Comparison of ENCODE assay signal across 21 mouse cellular contexts in genomic region chr1:92035770-92036169, GRCm38 (mm10).
DNase-seq lines count a peak whose midpoint lies in the region; ATAC-seq and TF ChIP-seq lines count a peak whose summit lies in the region.
"Had no signal": no experiment of that assay in that cellular context is flagged by ENCODE, and none has a peak within 500 bp of the region (broad histone marks: within the 10 kb centered on the region; RNA-seq: fewer than 3 reads in every experiment).

No protein-coding gene starts in this region.

- no peak for ATAC-seq in forebrain, embryonic 14.5 days
- ATAC-seq in forebrain, embryonic 16.5 days: no peak
- no peak for ATAC-seq in hindbrain, postnatal 0 days
- ATAC-seq in neural tube, embryonic 11.5 days (ENCODE audit: insufficient read depth, low FRiP score, low TSS enrichment): no peak

- no peaks in the 10 kb centered on the region for H3K27me3 ChIP-seq in forebrain, embryonic 14.5 days (replicated peaks; ENCODE audit: control insufficient read depth, insufficient read depth, low read length)
- H3K27me3 ChIP-seq in forebrain, embryonic 16.5 days (replicated peaks; ENCODE audit: control insufficient read depth, insufficient read depth, low read length): no peaks in the 10 kb centered on the region
- no peaks in the 10 kb centered on the region for H3K27me3 ChIP-seq in hindbrain, embryonic 10.5 days (ENCODE audit: insufficient read depth, poor library complexity, severe bottlenecking)
- H3K27me3 ChIP-seq in hindbrain, postnatal 0 days (ENCODE audit: insufficient read depth, low read length): no peaks in the 10 kb centered on the region
- H3K27me3 ChIP-seq in neural tube, embryonic 11.5 days (ENCODE audit: control insufficient read depth, insufficient read depth, low read length): no peaks in the 10 kb centered on the region
- H3K27me3 ChIP-seq: hindbrain, embryonic 15.5 days; liver, embryonic 13.5 days; lung, embryonic 15.5 days had no signal

- H3K36me3 ChIP-seq in forebrain, embryonic 14.5 days (ENCODE audit: control insufficient read depth, insufficient read depth, low read length): no peaks in the 10 kb centered on the region
- no peaks in the 10 kb centered on the region for H3K36me3 ChIP-seq in forebrain, embryonic 16.5 days (ENCODE audit: control insufficient read depth, insufficient read depth)
- no peaks in the 10 kb centered on the region for H3K36me3 ChIP-seq in hindbrain, embryonic 10.5 days
- H3K36me3 ChIP-seq in hindbrain, postnatal 0 days (ENCODE audit: insufficient read depth, low read length): no peaks in the 10 kb centered on the region
- H3K36me3 ChIP-seq in neural tube, embryonic 11.5 days (ENCODE audit: control insufficient read depth, insufficient read depth, low read length): no peaks in the 10 kb centered on the region
- H3K36me3 ChIP-seq: hindbrain, embryonic 15.5 days; liver, embryonic 13.5 days; lung, embryonic 15.5 days had no signal

- no peak for TF ChIP-seq CTCF in hindbrain, postnatal 0 days (IDR thresholded peaks at IDR 0.05; ENCODE audit: low read depth)

- peak; percentile 35 for DNase-seq in forebrain, embryonic 14.5 days (ENCODE audit: low spot score)
- peak; percentile 11 for DNase-seq in hindbrain, embryonic 10.5 days (ENCODE audit: low spot score)
- DNase-seq in hindbrain, postnatal 0 days (ENCODE audit: low spot score): no peak
- peak; percentile 19 for DNase-seq in neural tube, embryonic 11.5 days (ENCODE audit: low spot score)
- no peak for DNase-seq in neural tube, embryonic 10.5 days (ENCODE audit: extremely low spot score, low spot score)
- DNase-seq in kidney, adult 11 months: no peak
- DNase-seq: adrenal gland, postnatal 14 days; B cell, adult 2 months; cerebellum, adult 18-20 months; cerebellum, postnatal 36 days; gastrocnemius, postnatal 10 days; kidney, adult 2 months; kidney, postnatal 14 days; left cerebral cortex, postnatal 4 days; liver, embryonic 13.5 days; spleen, adult 18-20 months; thymus, adult 18-20 months had no signal

- no peak overlapping the region for H3K4me2 ChIP-seq in forebrain, embryonic 14.5 days (ENCODE audit: low read length)
- H3K4me2 ChIP-seq in forebrain, embryonic 16.5 days (ENCODE audit: low read length): no peak overlapping the region
- H3K4me2 ChIP-seq in hindbrain, postnatal 0 days (ENCODE audit: low read depth, low read length): no peak overlapping the region
- H3K4me2 ChIP-seq in neural tube, embryonic 11.5 days (ENCODE audit: low read depth): no peak overlapping the region
- H3K4me2 ChIP-seq: hindbrain, embryonic 15.5 days; liver, embryonic 13.5 days; lung, embryonic 15.5 days had no signal

- 14% methylated on average over 6 of the region's 6 CpGs for WGBS in forebrain, embryonic 14.5 days
- 14% methylated on average over 6 of the region's 6 CpGs for WGBS in forebrain, embryonic 16.5 days
- WGBS in hindbrain, embryonic 10.5 days: 55% methylated on average over 6 of the region's 6 CpGs
- WGBS in hindbrain, postnatal 0 days: 42% methylated on average over 6 of the region's 6 CpGs
- 57% methylated on average over 6 of the region's 6 CpGs for WGBS in neural tube, embryonic 11.5 days

- H3K9me3 ChIP-seq in forebrain, embryonic 14.5 days (replicated peaks; ENCODE audit: control insufficient read depth, low read length): no peaks in the 10 kb centered on the region
- H3K9me3 ChIP-seq in forebrain, embryonic 16.5 days (ENCODE audit: control insufficient read depth, low read length): no peaks in the 10 kb centered on the region
- H3K9me3 ChIP-seq in hindbrain, embryonic 10.5 days: no peaks in the 10 kb centered on the region; the same call in 1 of the 2 replicates
- no peaks in the 10 kb centered on the region for H3K9me3 ChIP-seq in hindbrain, postnatal 0 days (ENCODE audit: low read length)
- H3K9me3 ChIP-seq in neural tube, embryonic 11.5 days (ENCODE audit: control insufficient read depth, low read length): no peaks in the 10 kb centered on the region
- H3K9me3 ChIP-seq: hindbrain, embryonic 15.5 days; liver, embryonic 13.5 days; lung, embryonic 15.5 days had no signal

- H3K27ac ChIP-seq in forebrain, embryonic 14.5 days (ENCODE audit: low read depth, low read length): no peak overlapping the region
- no peak overlapping the region for H3K27ac ChIP-seq in forebrain, embryonic 16.5 days (ENCODE audit: low read length)
- H3K27ac ChIP-seq in hindbrain, embryonic 10.5 days: 0 out of 2 replicates have a peak overlapping the region, but pooled peaks have one; percentile 35
- no peak overlapping the region for H3K27ac ChIP-seq in hindbrain, postnatal 0 days
- H3K27ac ChIP-seq in neural tube, embryonic 11.5 days (ENCODE audit: low read depth, low read length): no peak overlapping the region
- H3K27ac ChIP-seq: hindbrain, embryonic 15.5 days; liver, embryonic 13.5 days; lung, embryonic 15.5 days; macrophage had no signal

- H3K4me1 ChIP-seq in forebrain, embryonic 14.5 days (ENCODE audit: control insufficient read depth, insufficient read depth, low read length): peaks cover 5% of the 10 kb centered on the region; the same call in 1 of the 2 replicates
- H3K4me1 ChIP-seq in forebrain, embryonic 16.5 days (replicated peaks; ENCODE audit: control insufficient read depth, insufficient read depth, low read length): peaks cover 5% of the 10 kb centered on the region
- peaks cover 27% of the 10 kb centered on the region for H3K4me1 ChIP-seq in hindbrain, embryonic 10.5 days (replicated peaks)
- H3K4me1 ChIP-seq in hindbrain, postnatal 0 days (ENCODE audit: insufficient read depth, low read length): peaks cover 7% of the 10 kb centered on the region; the same call in 1 of the 2 replicates
- H3K4me1 ChIP-seq in neural tube, embryonic 11.5 days (ENCODE audit: control insufficient read depth, insufficient read depth, low read length): peaks cover 7% of the 10 kb centered on the region; the same call in 1 of the 2 replicates
- H3K4me1 ChIP-seq: liver, embryonic 13.5 days; lung, embryonic 15.5 days had no signal

- H3K9ac ChIP-seq in forebrain, embryonic 14.5 days (ENCODE audit: low read length): no peak overlapping the region
- H3K9ac ChIP-seq in forebrain, embryonic 16.5 days (replicated peaks; ENCODE audit: low read depth, low read length): no peak overlapping the region
- no peak overlapping the region for H3K9ac ChIP-seq in hindbrain, postnatal 0 days (replicated peaks; ENCODE audit: low read length)
- no peak overlapping the region for H3K9ac ChIP-seq in neural tube, embryonic 11.5 days (ENCODE audit: low read length)
- H3K9ac ChIP-seq: hindbrain, embryonic 15.5 days; liver, embryonic 13.5 days; lung, embryonic 15.5 days had no signal

- no peak overlapping the region for H3K4me3 ChIP-seq in forebrain, embryonic 14.5 days (ENCODE audit: low read depth, low read length)
- H3K4me3 ChIP-seq in forebrain, embryonic 16.5 days (replicated peaks; ENCODE audit: low read length): no peak overlapping the region
- H3K4me3 ChIP-seq in hindbrain, embryonic 10.5 days: no peak overlapping the region
- H3K4me3 ChIP-seq in hindbrain, postnatal 0 days (ENCODE audit: low read length): no peak overlapping the region
- no peak overlapping the region for H3K4me3 ChIP-seq in neural tube, embryonic 11.5 days (ENCODE audit: low read depth, low read length)
- H3K4me3 ChIP-seq: hindbrain, embryonic 15.5 days; liver, embryonic 13.5 days; lung, embryonic 15.5 days had no signal

Comparison
In these comparisons a context has a peak if more than half of its experiments do, and no peak if none do; other contexts are left out.
1. DNase-seq: peak in forebrain, embryonic 14.5 days (single experiment), hindbrain, embryonic 10.5 days (single experiment) and neural tube, embryonic 11.5 days (single experiment); none in hindbrain, postnatal 0 days (single experiment), neural tube, embryonic 10.5 days (single experiment) and kidney, adult 11 months (single experiment).